Mouse (Mus musculus) heart, postnatal 0 days (tissue): ENCODE measurements at regions not wholly inside any gene's neighbourhood (a gene's known extent, or its start where the extent isn't known, plus 50 kb on each side); places are given as distances from the start of the nearest gene placed in this dataset.

Source experiments
- ATAC-seq: fragments of 200-750 bp; cut with Nextera tagmentation; 2 replicates; pipeline ENCODE4 v1.8.0; 2017; ENCODE audit warnings: low read depth, moderate number of reproducible peaks, moderate library complexity; ENCODE audit not compliant: insufficient read depth
- DNase-seq: peaks from one replicate; pipeline ENCODE4 v3.0.0-alpha.2; 2016; ENCODE audit warnings: low spot score
- H3K27ac ChIP-seq: fragments of 300-500 bp; sonication (generic); 2 replicates; pipeline ENCODE4 v1.5.1; 2014; ENCODE audit warnings: low read depth, mild to moderate bottlenecking
- H3K27me3 ChIP-seq: fragments of 300-500 bp; sonication (generic); 2 replicates; pipeline ENCODE4 v1.6.1; 2014; ENCODE audit warnings: low read length, mixed read lengths; ENCODE audit not compliant: control insufficient read depth, insufficient read depth
- H3K36me3 ChIP-seq: fragments of 300-500 bp; sonication (generic); replicated peaks from 2 replicates; pipeline ENCODE4 v1.6.1; 2014; ENCODE audit warnings: low read length, mixed read lengths; ENCODE audit not compliant: control insufficient read depth, insufficient read depth
- H3K4me1 ChIP-seq: fragments of 300-500 bp; sonication (generic); 2 replicates; pipeline ENCODE4 v1.6.1; 2014; ENCODE audit warnings: antibody characterized with exemption; ENCODE audit not compliant: control insufficient read depth, insufficient read depth
- H3K4me2 ChIP-seq: fragments of 300-500 bp; sonication (generic); 2 replicates; pipeline ENCODE4 v1.6.1; 2014; ENCODE audit warnings: low read depth, mild to moderate bottlenecking, low read length, moderate library complexity
- H3K4me3 ChIP-seq: fragments of 300-500 bp; sonication (generic); 2 replicates; pipeline ENCODE4 v1.5.1; 2014; ENCODE audit warnings: low read depth, low read length
- H3K9ac ChIP-seq: fragments of 300-500 bp; sonication (generic); replicated peaks from 2 replicates; pipeline ENCODE4 v1.6.1; 2014; ENCODE audit warnings: low read depth, low read length, mixed read lengths
- H3K9me3 ChIP-seq: fragments of 300-500 bp; sonication (generic); replicated peaks from 2 replicates; pipeline ENCODE4 v1.6.1; 2016; ENCODE audit warnings: low read length; ENCODE audit not compliant: control insufficient read depth
- CTCF ChIP-seq: IDR thresholded peaks from 2 replicates; pipeline ENCODE4 v1.5.1; 2016; ENCODE audit warnings: antibody characterized with exemption, control low read depth, low read depth
- EP300 ChIP-seq: IDR thresholded peaks from 2 replicates; pipeline ENCODE4 v1.6.1; 2016; ENCODE audit warnings: antibody characterized with exemption, low read depth
- WGBS: fragments of 180-500 bp; shearing (Covaris S2); extraction: QIAGEN DNeasy Blood & Tissue Kit; methylation state at CpG from one replicate; pipeline ENCODE4 v1.1.7; 2014; 5-methylcytosine and 5-hydroxymethylcytosine counted together

DNA sequence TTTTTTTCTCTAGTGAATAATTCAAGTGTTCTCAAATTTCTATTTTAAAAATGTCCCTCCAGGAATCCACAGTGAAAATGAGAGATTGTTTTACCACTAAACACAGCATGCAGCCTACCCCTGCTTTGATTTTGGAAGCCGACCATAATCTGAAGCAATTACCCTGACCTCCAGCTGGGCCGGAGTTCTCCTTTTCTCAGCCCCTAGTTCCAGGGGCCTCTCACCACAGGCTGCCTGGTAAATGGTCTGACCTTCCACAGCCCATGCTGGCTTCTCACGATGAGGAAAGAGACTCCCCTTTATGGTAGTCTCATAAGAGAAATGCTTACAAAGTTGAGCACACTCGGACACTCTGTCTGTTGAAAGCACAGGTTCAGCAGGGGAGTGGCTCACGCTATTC is 121.3 kb downstream of the Kcnrg start:
- Histone ChIP-seq H3K4me2 (no peak overlapping the region), H3K9me3 (no peaks in the 10 kb centered on the region), H3K27me3 (no peaks in the 10 kb centered on the region), H3K27ac (no peak overlapping the region), H3K4me3 (no peak overlapping the region), H3K36me3 (no peaks in the 10 kb centered on the region), H3K4me1 (no peaks in the 10 kb centered on the region), H3K9ac (no peak overlapping the region)
- DNase-seq: no peak
- WGBS: 58% methylated on average over 5 of the region's 5 CpGs
- TF ChIP-seq EP300 (no peak), CTCF (no peak)
- ATAC-seq: no peak

DNA sequence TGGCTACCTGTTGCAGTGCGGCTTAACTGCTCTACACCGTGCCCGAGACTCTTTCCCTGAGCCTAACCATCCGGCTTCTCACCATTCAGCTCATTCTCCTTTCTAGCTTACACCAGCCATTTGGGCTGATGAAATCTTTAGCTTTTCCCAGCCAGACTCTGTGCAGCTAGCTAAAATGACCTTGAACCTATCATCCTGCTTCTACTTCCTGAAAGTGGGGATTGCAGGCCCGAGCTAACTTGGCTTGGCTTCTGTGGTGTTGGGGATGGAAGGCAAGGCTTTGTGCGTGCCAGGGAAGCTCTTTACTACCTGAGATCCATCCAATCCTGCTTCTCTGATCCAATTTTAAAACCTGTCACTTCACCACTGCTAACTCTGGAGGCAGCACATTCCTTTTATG is 128.3 kb downstream of the Kcnrg start:
- 66% methylated on average over 6 of the region's 6 CpGs for WGBS
- TF ChIP-seq CTCF (no peak), EP300 (no peak)
- 0 out of 2 replicates have a peak overlapping the region, but pooled peaks have one; percentile 9 for H3K27ac ChIP-seq
- H3K27me3 ChIP-seq: no peaks in the 10 kb centered on the region
- no peaks in the 10 kb centered on the region for H3K4me1 ChIP-seq
- no peak overlapping the region for H3K4me3 ChIP-seq
- no peak overlapping the region for H3K4me2 ChIP-seq
- H3K9me3 ChIP-seq: 0 out of 2 replicates have a peak, but pooled peaks cover 2% of the 10 kb centered on the region
- no peaks in the 10 kb centered on the region for H3K36me3 ChIP-seq
- ATAC-seq: no peak
- DNase-seq: no peak
- no peak overlapping the region for H3K9ac ChIP-seq

DNA sequence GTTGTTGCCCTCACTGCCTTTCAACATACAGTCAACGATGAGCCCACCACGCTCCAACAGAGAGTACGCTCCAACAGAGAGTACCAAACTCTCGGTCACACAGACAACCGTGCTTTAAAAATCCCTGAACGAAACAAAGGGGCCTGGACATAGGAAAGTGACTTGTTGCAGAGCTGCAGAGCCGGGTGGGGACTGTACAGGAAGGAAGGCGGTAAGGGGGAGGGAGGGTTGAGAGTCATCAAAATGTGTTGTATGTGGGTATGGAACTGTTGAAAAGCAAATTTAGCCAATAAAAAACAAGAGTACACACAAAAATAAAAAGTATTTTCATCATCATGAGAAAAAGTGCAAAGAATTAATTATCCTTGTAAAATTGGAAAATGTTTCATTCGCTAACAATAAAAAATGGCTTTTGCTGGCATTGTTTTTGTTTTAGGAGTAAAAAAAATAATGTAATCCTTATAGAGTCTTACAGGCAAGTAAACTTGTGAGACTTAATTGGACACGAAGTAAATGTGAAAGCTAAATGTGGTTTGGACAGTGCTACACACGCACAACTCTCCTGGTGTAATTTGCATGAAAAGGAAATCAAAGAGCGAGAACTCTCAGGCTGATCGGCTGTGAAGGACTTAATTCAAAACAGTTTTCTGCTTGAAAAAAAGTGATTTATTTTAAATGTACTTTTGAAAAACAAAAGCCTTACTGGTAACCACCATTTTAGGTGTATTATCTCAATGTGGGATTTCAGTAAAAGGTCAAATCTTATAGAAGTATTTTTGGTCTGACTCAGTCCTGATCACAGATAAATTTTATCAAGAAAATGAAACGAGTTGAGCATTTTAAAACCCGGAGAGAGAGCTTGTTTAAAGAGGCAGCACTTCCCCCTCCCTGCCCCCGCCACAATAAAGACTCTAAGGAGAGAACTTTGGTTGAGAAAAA is 129.4 kb downstream of the Kcnrg start:
- Histone ChIP-seq H3K4me2 (peak overlapping the region; percentile 39; the same call in 1 of the 2 replicates), H3K36me3 (no peaks in the 10 kb centered on the region), H3K9me3 (0 out of 2 replicates have a peak, but pooled peaks cover 2% of the 10 kb centered on the region), H3K4me1 (no peaks in the 10 kb centered on the region), H3K27me3 (no peaks in the 10 kb centered on the region), H3K27ac (peak overlapping the region; percentile 74), H3K4me3 (peak overlapping the region; percentile 13; the same call in 1 of the 2 replicates), H3K9ac (no peak overlapping the region)
- TF ChIP-seq CTCF (no peak), EP300 (no peak)
- peak; percentile 18 for DNase-seq
- 0 out of 2 replicates have a peak, but pooled peaks have one; percentile 39 for ATAC-seq
- 50% methylated on average over 16 of the region's 16 CpGs for WGBS

DNA sequence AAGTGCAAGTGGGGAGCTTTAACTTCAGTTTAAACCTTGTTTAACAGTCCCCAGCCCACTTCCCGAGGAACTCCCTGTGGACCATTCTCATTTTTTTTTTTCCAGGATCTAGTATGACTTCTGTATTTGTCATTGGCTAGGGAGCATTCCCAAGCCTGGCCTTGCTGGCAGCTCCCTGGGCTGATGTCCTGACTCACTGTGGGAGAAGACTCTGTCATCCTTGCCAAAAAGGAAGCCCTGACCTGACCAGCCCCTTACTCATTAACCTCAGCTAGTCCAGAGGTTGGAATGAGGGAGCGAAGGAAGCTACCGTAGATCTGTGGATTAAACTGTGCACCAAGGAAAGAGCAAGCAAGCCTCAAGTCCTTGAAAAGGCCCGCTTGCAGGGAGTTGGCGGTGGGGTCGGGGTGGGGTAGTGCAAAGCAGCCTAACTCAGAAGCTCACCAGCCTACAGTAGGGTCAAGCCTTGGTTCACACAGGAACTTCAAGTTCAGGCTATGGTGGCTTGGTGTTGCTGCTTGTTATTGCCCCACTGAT is 130.3 kb downstream of the Kcnrg start:
- H3K27ac ChIP-seq: peak overlapping the region; percentile 74
- DNase-seq: peak; percentile 32
- 67% methylated on average over 6 of the region's 6 CpGs for WGBS

DNA sequence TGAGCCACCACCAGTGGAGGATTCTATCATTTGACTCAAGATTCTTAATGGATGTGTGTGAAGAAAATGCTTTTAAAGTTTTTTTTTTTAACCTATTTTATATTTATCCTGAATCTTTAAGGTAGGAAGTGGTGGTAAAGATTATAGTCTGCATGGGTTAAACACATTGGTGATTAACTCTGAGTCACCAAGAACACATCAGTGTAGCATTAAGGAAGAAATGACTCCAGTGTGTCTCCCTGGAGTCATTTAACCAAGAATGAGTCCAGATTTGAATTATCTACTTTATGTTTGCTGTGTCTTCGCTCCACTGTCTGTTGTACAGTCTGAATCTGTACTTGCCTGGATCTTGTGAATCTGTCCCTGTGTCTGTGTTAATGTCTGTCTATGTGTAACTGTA is 132.2 kb downstream of the Kcnrg start:
- WGBS: 78% methylated on average over 1 of the region's 1 CpGs
- Histone ChIP-seq H3K9me3 (0 out of 2 replicates have a peak, but pooled peaks cover 2% of the 10 kb centered on the region), H3K27me3 (no peaks in the 10 kb centered on the region), H3K27ac (no peak overlapping the region), H3K4me3 (no peak overlapping the region), H3K36me3 (no peaks in the 10 kb centered on the region), H3K4me2 (no peak overlapping the region), H3K9ac (no peak overlapping the region), H3K4me1 (peaks cover 5% of the 10 kb centered on the region; the same call in 1 of the 2 replicates)
- no peak for ATAC-seq
- no peak for TF ChIP-seq EP300
- no peak for TF ChIP-seq CTCF
- DNase-seq: no peak

More for the DNA sequence above, 130.3 kb downstream of the Kcnrg start:
- H3K4me2 ChIP-seq: peak overlapping the region; percentile 39; the same call in 1 of the 2 replicates
- H3K9ac ChIP-seq: no peak overlapping the region
- no peak overlapping the region for H3K4me3 ChIP-seq
- H3K36me3 ChIP-seq: no peaks in the 10 kb centered on the region
- H3K4me1 ChIP-seq: no peaks in the 10 kb centered on the region
- 0 out of 2 replicates have a peak, but pooled peaks have one; percentile 15 for TF ChIP-seq EP300
- TF ChIP-seq CTCF: no peak
- no peaks in the 10 kb centered on the region for H3K27me3 ChIP-seq
- peak; percentile 62; the same call in 1 of the 2 replicates for ATAC-seq
- 0 out of 2 replicates have a peak, but pooled peaks cover 2% of the 10 kb centered on the region for H3K9me3 ChIP-seq
